Mouse (Mus musculus): ENCODE measurements around the gene H2-M10.6. TPM values are rescaled to one million over a fixed set of nuclear protein-coding genes. Genes with fewer than 3 reads are reported as not detected.

The H2-M10.6 gene
- polyA plus RNA-seq, 1 experiment from 2014 or later = not detected

DNA sequence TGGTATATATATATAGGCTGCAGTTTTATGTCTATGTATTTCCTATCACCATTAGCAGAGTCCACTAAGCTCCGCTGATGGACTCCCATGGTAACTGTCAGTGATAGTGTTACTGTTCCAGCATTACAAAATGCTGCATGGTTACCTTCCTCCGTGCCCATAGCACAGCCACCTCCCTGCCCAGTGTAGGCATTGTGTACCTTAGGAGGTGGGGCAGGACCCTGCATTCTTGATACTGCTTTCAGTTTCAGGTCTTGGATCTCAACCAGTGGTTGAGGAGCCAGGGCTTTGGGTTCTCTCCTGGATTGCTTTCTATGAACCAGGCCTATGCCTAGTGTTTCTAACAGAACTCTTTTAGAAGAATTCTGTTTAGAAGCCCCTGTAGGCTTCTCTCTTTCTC, 38.0 kb downstream of the H2-M10.6 start:
- DNase-seq (ENCODE audit: low spot score) = no peak

DNA sequence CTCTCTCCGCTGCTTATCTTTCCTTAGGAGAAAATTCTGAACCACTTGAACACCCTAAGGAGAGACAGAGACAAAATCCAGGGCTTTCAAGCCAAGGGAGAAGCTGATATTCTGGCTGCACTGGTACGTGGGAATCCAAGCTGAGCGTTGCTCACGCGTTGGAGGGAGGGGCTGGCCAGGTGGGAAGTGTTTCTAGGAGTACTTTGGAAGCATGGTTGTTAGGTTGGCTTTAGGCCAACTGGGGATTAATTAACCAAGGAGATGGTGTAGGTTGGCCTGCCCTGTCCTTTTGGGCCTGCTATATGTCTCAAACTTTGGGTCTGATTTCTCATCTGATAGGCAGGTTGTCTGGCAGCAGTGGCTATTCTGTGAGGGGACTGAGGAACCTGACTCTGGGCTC, 39.2 kb downstream of the H2-M10.6 start:
- Histone ChIP-seq H3K9ac (ENCODE audit: low read depth, low read length) (no peak overlapping the region), H3K4me2 (ENCODE audit: low read length) (no peak overlapping the region), H3K27ac (no peak overlapping the region), H3K4me3 (replicated peaks; ENCODE audit: low read depth, low read length) (no peak overlapping the region), H3K36me3 (ENCODE audit: insufficient read depth, low read length) (peaks cover 34% of the 10 kb centered on the region), H3K4me1 (replicated peaks; ENCODE audit: insufficient read depth, low read length) (no peaks in the 10 kb centered on the region), H3K27me3 (ENCODE audit: insufficient read depth, low read length) (no peaks in the 10 kb centered on the region), H3K9me3 (replicated peaks; ENCODE audit: low read length) (no peaks in the 10 kb centered on the region)
- WGBS = 82% methylated on average over 5 of the region's 5 CpGs
- no peak for TF ChIP-seq CTCF (IDR thresholded peaks at IDR 0.05; ENCODE audit: low read depth)
- ATAC-seq (replicated peaks; ENCODE audit: low FRiP score, low read depth) = peak; percentile 61; the same call in 1 of the 2 replicates
- no peak for DNase-seq (ENCODE audit: low spot score)

More for the DNA sequence above, 38.0 kb downstream of the H2-M10.6 start:
- Histone ChIP-seq H3K27ac (no peak overlapping the region), H3K4me3 (replicated peaks; ENCODE audit: low read depth, low read length) (no peak overlapping the region), H3K9ac (ENCODE audit: low read depth, low read length) (no peak overlapping the region), H3K27me3 (ENCODE audit: insufficient read depth, low read length) (no peaks in the 10 kb centered on the region), H3K9me3 (replicated peaks; ENCODE audit: low read length) (no peaks in the 10 kb centered on the region), H3K4me1 (replicated peaks; ENCODE audit: insufficient read depth, low read length) (no peaks in the 10 kb centered on the region), H3K4me2 (ENCODE audit: low read length) (no peak overlapping the region), H3K36me3 (ENCODE audit: insufficient read depth, low read length) (peaks cover 24% of the 10 kb centered on the region)
- TF ChIP-seq CTCF (IDR thresholded peaks at IDR 0.05; ENCODE audit: low read depth) = no peak
- 93% methylated on average over 2 of the region's 2 CpGs for WGBS
- ATAC-seq (replicated peaks; ENCODE audit: low FRiP score, low read depth) = no peak

DNA sequence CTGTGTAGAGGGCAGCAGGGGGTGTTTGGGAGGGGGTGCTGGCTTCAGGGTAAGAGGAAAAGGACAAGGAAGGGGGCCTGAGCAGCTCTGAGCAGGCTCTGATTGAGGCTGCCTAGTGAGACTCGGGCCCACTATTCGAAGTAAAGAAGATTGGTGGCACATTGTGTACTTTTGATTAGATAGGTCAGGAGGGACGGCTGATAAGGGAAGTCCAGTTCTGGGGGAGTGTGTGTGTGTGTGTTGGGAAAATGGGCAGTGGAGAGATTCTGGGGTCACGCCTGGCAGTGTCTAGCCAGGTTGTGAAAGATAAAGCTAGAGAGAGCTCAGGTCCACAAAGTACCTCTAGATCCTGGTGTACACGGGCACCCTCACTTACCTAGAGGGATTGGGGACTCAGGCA, 39.7 kb downstream of the H2-M10.6 start:
- Histone ChIP-seq H3K36me3 (ENCODE audit: insufficient read depth, low read length) (peaks cover 37% of the 10 kb centered on the region), H3K9me3 (replicated peaks; ENCODE audit: low read length) (no peaks in the 10 kb centered on the region), H3K27ac (no peak overlapping the region), H3K27me3 (ENCODE audit: insufficient read depth, low read length) (no peaks in the 10 kb centered on the region), H3K4me2 (ENCODE audit: low read length) (no peak overlapping the region), H3K4me3 (replicated peaks; ENCODE audit: low read depth, low read length) (no peak overlapping the region), H3K4me1 (replicated peaks; ENCODE audit: insufficient read depth, low read length) (no peaks in the 10 kb centered on the region), H3K9ac (ENCODE audit: low read depth, low read length) (no peak overlapping the region)
- no peak for DNase-seq (ENCODE audit: low spot score)
- TF ChIP-seq CTCF (IDR thresholded peaks at IDR 0.05; ENCODE audit: low read depth) = no peak
- WGBS = 84% methylated on average over 5 of the region's 5 CpGs
- ATAC-seq (replicated peaks; ENCODE audit: low FRiP score, low read depth) = no peak

DNA sequence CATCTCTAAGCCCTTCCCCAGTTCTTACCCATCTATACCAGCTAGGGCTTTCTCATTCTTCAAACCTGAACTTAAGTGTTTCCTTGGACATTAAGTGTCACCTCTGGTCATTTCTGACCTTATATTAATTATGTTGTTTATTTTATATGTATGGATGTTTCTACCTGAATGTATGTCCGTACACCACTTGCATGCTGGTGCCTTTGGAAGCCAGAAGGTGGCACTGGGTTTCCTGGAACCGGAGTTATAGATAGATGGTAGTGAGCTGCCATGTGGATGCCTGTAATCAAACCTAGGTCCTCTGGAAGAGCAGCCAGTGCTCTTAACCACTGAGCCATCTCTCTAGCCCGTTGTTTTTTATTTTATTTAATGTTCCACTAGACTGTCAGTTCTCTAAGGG, 43.5 kb downstream of the H2-M10.6 start:
- 93% methylated on average over 3 of the region's 3 CpGs for WGBS
- Histone ChIP-seq H3K9ac (ENCODE audit: low read depth, low read length) (no peak overlapping the region), H3K4me3 (replicated peaks; ENCODE audit: low read depth, low read length) (no peak overlapping the region), H3K4me2 (ENCODE audit: low read length) (no peak overlapping the region), H3K27ac (no peak overlapping the region), H3K9me3 (replicated peaks; ENCODE audit: low read length) (no peaks in the 10 kb centered on the region), H3K27me3 (ENCODE audit: insufficient read depth, low read length) (no peaks in the 10 kb centered on the region), H3K4me1 (replicated peaks; ENCODE audit: insufficient read depth, low read length) (no peaks in the 10 kb centered on the region), H3K36me3 (ENCODE audit: insufficient read depth, low read length) (peaks cover 53% of the 10 kb centered on the region)
- ATAC-seq (replicated peaks; ENCODE audit: low FRiP score, low read depth) (no peak), DNase-seq (ENCODE audit: low spot score) (no peak)
- no peak for TF ChIP-seq CTCF (IDR thresholded peaks at IDR 0.05; ENCODE audit: low read depth)

DNA sequence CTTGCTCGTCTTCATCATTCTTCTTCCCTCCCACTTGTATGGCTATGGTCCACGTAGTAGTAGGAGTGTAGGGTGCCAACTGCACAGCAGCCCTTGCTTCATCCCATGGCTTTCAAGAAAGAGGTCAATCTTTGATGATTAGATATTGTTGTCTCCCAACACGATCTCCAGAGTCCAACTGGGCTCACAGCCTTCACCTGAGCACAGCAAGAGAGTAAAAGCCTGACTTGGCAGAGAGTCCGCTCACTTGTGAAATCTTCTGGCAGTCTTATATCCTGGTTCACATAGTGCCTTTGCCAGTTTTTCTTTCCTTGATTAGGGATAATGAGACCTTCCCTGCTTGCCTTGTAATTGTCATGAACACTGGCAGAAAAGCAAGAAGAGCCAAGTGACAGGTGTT, 44.3 kb downstream of the H2-M10.6 start:
- no peak overlapping the region for H3K4me3 ChIP-seq (replicated peaks; ENCODE audit: low read depth, low read length)
- ATAC-seq (replicated peaks; ENCODE audit: low FRiP score, low read depth) (no peak), DNase-seq (ENCODE audit: low spot score) (no peak)
- H3K9me3 ChIP-seq (replicated peaks; ENCODE audit: low read length) = no peaks in the 10 kb centered on the region
- no peak overlapping the region for H3K4me2 ChIP-seq (ENCODE audit: low read length)
- no peak for TF ChIP-seq CTCF (IDR thresholded peaks at IDR 0.05; ENCODE audit: low read depth)
- no peak overlapping the region for H3K9ac ChIP-seq (ENCODE audit: low read depth, low read length)
- no peaks in the 10 kb centered on the region for H3K4me1 ChIP-seq (replicated peaks; ENCODE audit: insufficient read depth, low read length)
- H3K27me3 ChIP-seq (ENCODE audit: insufficient read depth, low read length) = no peaks in the 10 kb centered on the region
- no peak overlapping the region for H3K27ac ChIP-seq
- H3K36me3 ChIP-seq (ENCODE audit: insufficient read depth, low read length) = peaks cover 50% of the 10 kb centered on the region
- 93% methylated on average over 4 of the region's 4 CpGs for WGBS

DNA sequence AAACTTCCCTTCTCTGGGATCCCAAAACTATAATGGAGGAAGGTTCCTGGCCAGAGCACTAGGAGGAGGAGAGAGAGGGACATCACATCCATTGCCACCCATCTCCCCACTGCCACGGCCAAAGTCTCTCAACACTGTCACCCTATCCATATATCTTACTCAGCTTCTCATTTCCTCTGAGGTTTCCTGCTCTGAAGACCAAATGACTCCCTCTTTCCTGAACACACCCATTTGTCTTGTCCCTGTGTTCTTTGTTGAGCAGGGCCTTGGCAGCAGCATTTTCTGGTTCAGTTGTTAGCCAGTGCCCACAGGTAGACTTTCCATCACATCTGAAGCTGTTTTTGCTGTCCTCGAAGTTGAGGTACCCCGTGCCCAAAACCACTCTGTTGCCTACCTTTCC, 46.2 kb downstream of the H2-M10.6 start:
- DNase-seq (ENCODE audit: low spot score) (no peak), ATAC-seq (replicated peaks; ENCODE audit: low FRiP score, low read depth) (no peak)
- no peak overlapping the region for H3K4me2 ChIP-seq (ENCODE audit: low read length)
- no peaks in the 10 kb centered on the region for H3K27me3 ChIP-seq (ENCODE audit: insufficient read depth, low read length)
- 88% methylated on average over 3 of the region's 3 CpGs for WGBS
- no peaks in the 10 kb centered on the region for H3K4me1 ChIP-seq (replicated peaks; ENCODE audit: insufficient read depth, low read length)
- no peak overlapping the region for H3K9ac ChIP-seq (ENCODE audit: low read depth, low read length)
- H3K27ac ChIP-seq = no peak overlapping the region
- no peaks in the 10 kb centered on the region for H3K9me3 ChIP-seq (replicated peaks; ENCODE audit: low read length)
- H3K4me3 ChIP-seq (replicated peaks; ENCODE audit: low read depth, low read length) = no peak overlapping the region
- H3K36me3 ChIP-seq (ENCODE audit: insufficient read depth, low read length) = peaks cover 41% of the 10 kb centered on the region
- TF ChIP-seq CTCF (IDR thresholded peaks at IDR 0.05; ENCODE audit: low read depth) = no peak

DNA sequence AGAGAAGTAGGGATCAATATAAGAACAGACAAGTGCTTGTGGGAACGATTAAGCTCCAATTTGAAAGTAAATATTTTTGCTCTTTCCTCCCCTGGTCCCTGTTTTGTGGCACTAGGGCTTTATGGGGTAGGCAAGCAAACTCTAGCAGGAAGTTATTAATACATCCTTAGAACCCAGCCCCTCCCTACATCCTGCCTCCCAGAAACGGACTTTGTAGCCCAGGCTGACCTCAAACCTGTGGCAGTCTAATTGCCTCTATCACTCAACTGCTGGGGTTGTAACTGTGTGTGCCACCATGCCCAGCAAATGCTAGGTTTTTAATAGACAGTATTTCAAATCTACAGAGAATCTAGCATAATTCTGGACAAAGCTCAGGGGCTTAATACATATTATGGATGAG, 49.7 kb downstream of the H2-M10.6 start:
- Histone ChIP-seq H3K4me2 (ENCODE audit: low read length) (no peak overlapping the region), H3K4me1 (replicated peaks; ENCODE audit: insufficient read depth, low read length) (no peaks in the 10 kb centered on the region), H3K9ac (ENCODE audit: low read depth, low read length) (no peak overlapping the region), H3K36me3 (ENCODE audit: insufficient read depth, low read length) (peaks cover 15% of the 10 kb centered on the region), H3K4me3 (replicated peaks; ENCODE audit: low read depth, low read length) (no peak overlapping the region), H3K9me3 (replicated peaks; ENCODE audit: low read length) (no peaks in the 10 kb centered on the region), H3K27me3 (ENCODE audit: insufficient read depth, low read length) (0 out of 2 replicates have a peak, but pooled peaks cover 3% of the 10 kb centered on the region), H3K27ac (no peak overlapping the region)
- no peak for DNase-seq (ENCODE audit: low spot score)
- no peak for TF ChIP-seq CTCF (IDR thresholded peaks at IDR 0.05; ENCODE audit: low read depth)
- 41% methylated on average over 2 of the region's 2 CpGs for WGBS
- no peak for ATAC-seq (replicated peaks; ENCODE audit: low FRiP score, low read depth)

Other genes starting within 250 kb of the H2-M10.6 start
- gene H2-M9, start 169.5 kb upstream of the H2-M10.6 start, polyA plus RNA-seq (2015; fragmentation: Nextera tagmentation; extraction: Ambion mirVana) = not detected in 2 replicates
- not detected in 2 replicates for gene H2-M1, start 140.0 kb upstream of the H2-M10.6 start, polyA plus RNA-seq (2015; fragmentation: Nextera tagmentation; extraction: Ambion mirVana)
- not detected in 2 replicates for gene H2-M10.5, start 39.3 kb upstream of the H2-M10.6 start, polyA plus RNA-seq (2015; fragmentation: Nextera tagmentation; extraction: Ambion mirVana)
- gene Trim26, start 25.0 kb downstream of the H2-M10.6 start, polyA plus RNA-seq (2015; fragmentation: Nextera tagmentation; extraction: Ambion mirVana) = 33.2 and 33.6 TPM in 2 replicates
- gene Trim15, start 55.0 kb downstream of the H2-M10.6 start, polyA plus RNA-seq (2015; fragmentation: Nextera tagmentation; extraction: Ambion mirVana) = 0.08 TPM in 1 of 2 replicates, not detected in the other
- gene Trim10, start 57.4 kb downstream of the H2-M10.6 start, polyA plus RNA-seq (2015; fragmentation: Nextera tagmentation; extraction: Ambion mirVana) = 0.34 and 0.43 TPM in 2 replicates
- not detected in 2 replicates for gene Trim40, start 78.0 kb downstream of the H2-M10.6 start, polyA plus RNA-seq (2015; fragmentation: Nextera tagmentation; extraction: Ambion mirVana)
- not detected in 2 replicates for gene Trim31, start 85.9 kb downstream of the H2-M10.6 start, polyA plus RNA-seq (2015; fragmentation: Nextera tagmentation; extraction: Ambion mirVana)
- gene Rnf39, start 130.7 kb downstream of the H2-M10.6 start, polyA plus RNA-seq (2015; fragmentation: Nextera tagmentation; extraction: Ambion mirVana) = 0.34 and 0.46 TPM in 2 replicates
- gene Ppp1r11, start 139.6 kb downstream of the H2-M10.6 start, polyA plus RNA-seq (2015; fragmentation: Nextera tagmentation; extraction: Ambion mirVana) = 105 and 110 TPM in 2 replicates
- gene Znrd1, start 146.4 kb downstream of the H2-M10.6 start, polyA plus RNA-seq (2015; fragmentation: Nextera tagmentation; extraction: Ambion mirVana) = 83.6 and 87.6 TPM in 2 replicates
- 6.0 and 7.2 TPM in 2 replicates for gene Znrd1as, start 146.4 kb downstream of the H2-M10.6 start, polyA plus RNA-seq (2015; fragmentation: Nextera tagmentation; extraction: Ambion mirVana)
- not detected in 2 replicates for gene 2410137M14Rik, start 169.1 kb downstream of the H2-M10.6 start, polyA plus RNA-seq (2015; fragmentation: Nextera tagmentation; extraction: Ambion mirVana)
- 0.05 and 0.08 TPM in 2 replicates for gene H2-M5, start 177.4 kb downstream of the H2-M10.6 start, polyA plus RNA-seq (2015; fragmentation: Nextera tagmentation; extraction: Ambion mirVana)
- 28.2 and 32.6 TPM in 2 replicates for gene Zfp57, start 189.0 kb downstream of the H2-M10.6 start, polyA plus RNA-seq (2015; fragmentation: Nextera tagmentation; extraction: Ambion mirVana)
- gene Mog, start 211.2 kb downstream of the H2-M10.6 start, polyA plus RNA-seq (2015; fragmentation: Nextera tagmentation; extraction: Ambion mirVana) = not detected in 2 replicates
- 5.2 and 6.1 TPM in 2 replicates for gene Gabbr1, start 233.8 kb downstream of the H2-M10.6 start, polyA plus RNA-seq (2015; fragmentation: Nextera tagmentation; extraction: Ambion mirVana)